Mouse (Mus musculus): ENCODE results near the gene Gm28539.
"Not testable (repeated sequence)": the region's sequence is repeated elsewhere in the genome, so short reads cannot be mapped to it uniquely, and the experiment has no call there.

GRCm38 (mm10) chr16:18975665-18976064 lies 139.3 kb downstream of the Gm28539 start:
- not testable (repeated sequence) for TF ChIP-seq CTCF (conservative IDR thresholded peaks at IDR 0.05; ENCODE audit: low read length); POU5F1 (IDR thresholded peaks at IDR 0.05; ENCODE audit: borderline replicate concordance, low read length); NANOG (IDR thresholded peaks at IDR 0.05; ENCODE audit: borderline replicate concordance, low read length)
